Mouse (Mus musculus): ENCODE measurements around the gene Surf1.
A peak's percentile ranks its signal among the peaks of the same experiment; 100 is the strongest.

DNA sequence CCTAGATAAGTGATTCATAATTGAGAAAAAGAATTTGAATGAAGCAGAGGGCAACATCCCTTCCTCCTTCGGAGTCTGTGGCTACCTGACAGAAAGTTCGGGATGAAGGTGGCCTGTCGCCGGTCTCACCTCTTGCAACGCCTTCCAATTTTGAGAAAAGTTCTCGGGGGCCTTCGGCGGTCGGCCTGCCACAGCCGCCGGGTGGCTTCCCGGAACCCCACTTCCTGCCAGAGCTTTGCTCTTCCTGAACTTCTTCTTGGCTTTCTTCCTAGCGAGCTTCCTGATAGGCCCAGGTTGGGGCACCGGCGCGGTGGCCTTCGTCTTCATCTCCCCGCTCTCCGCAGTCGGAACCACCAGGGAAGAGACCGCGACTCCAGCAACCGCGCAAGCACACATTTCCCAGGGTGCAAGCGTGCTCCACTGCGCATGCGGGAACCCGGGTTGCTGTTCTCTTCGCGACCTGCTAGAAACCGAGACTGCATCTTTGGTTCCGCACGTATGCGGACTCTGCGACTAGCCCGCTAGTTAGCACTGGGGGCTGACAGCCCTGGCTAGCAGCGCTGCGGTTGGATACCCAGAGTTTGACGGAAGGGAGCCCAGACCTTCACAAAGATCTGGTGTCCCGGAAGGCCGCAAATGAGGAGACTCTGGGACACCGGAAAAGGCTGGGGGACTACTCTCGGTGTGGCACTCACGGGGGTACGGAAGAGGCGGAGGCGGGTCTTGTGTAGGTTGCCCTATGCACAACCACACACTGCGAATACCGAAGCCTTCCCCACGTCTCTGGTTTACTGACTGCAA, 47.8 kb upstream of the Surf1 start, which contains the start of gene Rexo4:
- TF ChIP-seq CTCF (IDR thresholded peaks at IDR 0.05; ENCODE audit: control insufficient read depth, insufficient read depth, insufficient replicate concordance, low read depth, low read length) (no peak), POLR2A (IDR thresholded peaks at IDR 0.05; ENCODE audit: control insufficient read depth, low read depth, low read length) (peak; percentile 63; the same call in 1 of the 2 replicates)
